Mouse (Mus musculus) cortical plate, adult 2 months (tissue): ENCODE results near the gene Atp13a4. TPM values are rescaled to one million over a fixed set of nuclear protein-coding genes. Genes with fewer than 3 reads are reported as not detected.

Source experiments
- H3K27ac ChIP-seq: fragments of 200-500 bp; 2 replicates; pipeline ENCODE4 v1.5.1; 2012; ENCODE audit warnings: low read length, control low read depth, inconsistent platforms; ENCODE audit not compliant: insufficient read depth
- H3K4me1 ChIP-seq: fragments of 200-500 bp; 2 replicates; pipeline ENCODE4 v1.6.1; 2011; ENCODE audit warnings: low read length; ENCODE audit not compliant: control insufficient read depth, insufficient read depth
- H3K4me3 ChIP-seq: fragments of 200-500 bp; 2 replicates; pipeline ENCODE4 v1.5.1; 2011; ENCODE audit warnings: mild to moderate bottlenecking, low read length, control low read depth; ENCODE audit not compliant: insufficient read depth
- CTCF ChIP-seq: fragments of 200-500 bp; IDR thresholded peaks from 2 replicates; pipeline ENCODE4 v1.5.1; 2011; ENCODE audit warnings: mild to moderate bottlenecking, control low read depth, low read length; ENCODE audit not compliant: insufficient read depth; ENCODE audit errors: extremely low read depth
- POLR2A ChIP-seq: fragments of 200-500 bp; IDR thresholded peaks from 2 replicates; pipeline ENCODE4 v1.6.1; 2011; ENCODE audit warnings: mild to moderate bottlenecking, low read length, control low read depth; ENCODE audit not compliant: insufficient read depth; ENCODE audit errors: extremely low read depth
- polyA plus RNA-seq: library from polyadenylated mRNA; depleted of rRNA; stranded (reverse); fragments of >200 nt; gene quantifications from 2 replicates; pipeline ENCODE4 v1.2.3, GENCODE M21; 2012; rRNA removed

Gene Atp13a4
- polyA plus RNA-seq, 1 experiment, result 15.6 TPM

DNA sequence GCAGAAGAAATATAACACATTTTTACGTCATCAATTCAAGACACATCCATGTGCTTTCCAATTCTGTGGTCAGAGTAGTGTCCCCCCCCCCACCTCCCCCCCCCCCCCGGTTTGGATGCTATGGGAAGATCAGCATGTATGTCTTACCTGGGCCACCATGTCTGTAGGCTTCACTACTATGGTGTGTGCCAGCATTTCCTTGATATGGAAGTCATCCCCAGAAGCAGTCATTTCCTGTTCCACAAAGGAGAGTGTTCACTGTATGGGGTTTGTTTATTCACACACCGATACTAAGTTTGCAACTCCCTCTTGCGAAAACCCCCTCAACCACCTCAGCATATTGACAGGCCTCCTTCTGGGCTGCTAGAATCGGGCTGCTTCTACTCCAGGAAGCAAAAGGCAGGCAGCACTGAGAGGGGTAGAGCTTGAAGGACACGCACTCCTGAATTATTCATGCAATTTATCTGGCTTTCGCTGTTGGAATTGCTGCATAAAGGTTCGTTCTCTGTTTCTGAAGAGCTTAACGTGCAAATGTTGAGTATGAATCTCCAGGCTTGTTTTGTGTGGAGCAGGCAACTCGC, 103.2 kb downstream of the Atp13a4 start:
- Histone ChIP-seq H3K4me3 (no peak overlapping the region), H3K27ac (no peak overlapping the region), H3K4me1 (peaks cover 2% of the 10 kb centered on the region; the same call in 1 of the 2 replicates)
- TF ChIP-seq POLR2A, result no peak
- TF ChIP-seq CTCF, result no peak

DNA sequence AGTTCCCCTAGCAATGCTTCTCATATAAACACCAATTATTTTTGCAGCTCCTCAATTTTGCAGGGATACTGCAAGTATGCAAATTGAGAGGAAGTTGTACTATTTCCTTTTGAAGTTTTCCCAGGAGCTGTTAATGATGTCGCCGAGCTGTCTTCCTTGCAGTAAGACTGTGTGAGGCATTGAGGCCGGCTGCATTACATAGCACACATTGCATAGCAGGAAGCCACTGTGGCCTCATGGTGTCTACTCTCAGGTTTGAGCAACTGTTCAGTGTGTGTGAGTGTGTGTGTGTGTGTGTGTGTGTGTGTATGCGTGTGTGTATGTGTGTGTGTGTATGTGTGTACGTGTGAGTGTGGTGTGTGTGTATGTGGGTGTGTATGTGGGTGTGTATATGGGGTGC, 106.6 kb downstream of the Atp13a4 start:
- no peak overlapping the region for H3K4me3 ChIP-seq
- H3K27ac ChIP-seq, result no peak overlapping the region
- H3K4me1 ChIP-seq, result peaks cover 2% of the 10 kb centered on the region; the same call in 1 of the 2 replicates
- TF ChIP-seq CTCF (no peak), POLR2A (no peak)

DNA sequence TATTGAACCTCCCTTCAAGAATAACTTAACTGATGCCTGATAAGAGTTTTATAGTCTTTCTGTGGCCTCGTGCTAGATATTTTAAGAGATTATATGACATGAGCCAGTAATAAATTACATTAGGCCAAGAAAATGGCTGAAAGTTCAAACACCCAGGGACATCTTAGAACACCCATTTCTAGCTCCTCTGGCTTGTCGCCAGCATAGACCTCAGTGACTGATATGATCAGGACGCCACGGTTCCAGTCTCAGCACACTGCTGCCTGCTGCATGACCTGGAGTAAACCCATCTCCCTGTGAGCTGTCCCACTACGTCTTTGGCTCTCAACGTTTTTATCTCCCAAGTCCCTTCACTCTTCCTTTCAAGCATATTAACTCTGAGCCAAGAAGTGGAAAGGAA, 108.9 kb downstream of the Atp13a4 start:
- Histone ChIP-seq H3K4me3 (no peak overlapping the region), H3K4me1 (no peaks in the 10 kb centered on the region), H3K27ac (no peak overlapping the region)
- no peak for TF ChIP-seq CTCF

DNA sequence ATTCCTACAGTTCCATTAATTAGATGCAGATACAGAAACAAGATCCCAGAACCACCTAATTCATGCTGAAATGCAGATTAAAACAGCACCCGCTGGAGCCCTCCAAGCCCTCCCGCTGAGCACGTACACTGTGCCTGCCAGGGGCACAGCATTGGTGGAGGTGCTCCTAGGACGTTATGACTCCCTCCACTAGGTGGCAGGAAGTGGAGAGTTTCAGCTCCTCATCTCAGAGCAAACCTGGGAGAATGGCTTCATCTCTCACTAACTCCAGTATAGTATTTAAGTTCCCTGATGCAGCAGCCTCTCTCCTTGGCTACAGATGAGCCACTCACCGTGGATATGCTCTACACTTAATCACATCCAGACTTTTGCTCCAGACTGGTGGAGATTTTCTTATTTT, 110.0 kb downstream of the Atp13a4 start:
- H3K27ac ChIP-seq, result no peak overlapping the region
- no peaks in the 10 kb centered on the region for H3K4me1 ChIP-seq
- TF ChIP-seq POLR2A, result no peak
- peak; percentile 76 for TF ChIP-seq CTCF
- no peak overlapping the region for H3K4me3 ChIP-seq

DNA sequence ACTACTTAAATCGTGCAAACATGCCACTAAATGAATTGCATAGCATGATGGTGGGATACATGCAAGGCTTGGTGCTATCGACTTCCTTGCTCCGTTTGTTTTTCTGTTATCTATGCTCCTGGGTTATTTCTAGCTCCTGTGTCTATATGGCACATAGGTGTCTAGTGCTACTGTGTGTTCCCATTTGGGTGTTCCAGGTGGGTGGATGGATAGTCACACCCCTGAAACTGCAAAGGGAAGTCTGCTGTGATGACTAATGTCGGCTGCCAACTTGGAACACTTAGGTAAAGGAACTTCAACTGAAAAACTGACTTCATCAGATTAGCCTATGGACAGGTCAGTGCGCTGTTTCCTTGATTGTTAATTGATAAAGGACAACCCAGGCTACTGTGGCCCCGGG, 129.8 kb downstream of the Atp13a4 start:
- Histone ChIP-seq H3K4me3 (no peak overlapping the region), H3K27ac (no peak overlapping the region), H3K4me1 (no peaks in the 10 kb centered on the region; the same call in 1 of the 2 replicates)
- no peak for TF ChIP-seq POLR2A
- TF ChIP-seq CTCF, result no peak

DNA sequence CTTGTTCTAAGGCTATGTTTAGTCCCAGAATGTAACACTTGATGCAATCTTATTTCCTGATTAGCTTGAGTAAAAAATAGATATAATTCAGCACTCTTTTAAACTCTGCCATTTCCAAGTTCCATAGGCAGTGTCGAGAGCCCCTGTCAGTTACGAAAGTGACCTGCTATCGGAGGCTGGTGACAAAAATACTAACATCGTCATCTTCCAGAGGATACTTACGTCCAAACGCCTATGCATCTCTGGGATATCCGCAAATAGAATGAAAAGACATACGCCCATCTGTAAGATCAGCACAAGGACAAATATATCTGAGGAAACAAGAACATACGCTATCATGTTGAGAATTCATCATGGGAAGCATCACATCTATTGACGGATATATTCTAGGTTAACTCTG, 137.3 kb downstream of the Atp13a4 start:
- H3K4me3 ChIP-seq, result no peak overlapping the region
- TF ChIP-seq CTCF (no peak), POLR2A (no peak)
- H3K4me1 ChIP-seq, result no peaks in the 10 kb centered on the region
- no peak overlapping the region for H3K27ac ChIP-seq

DNA sequence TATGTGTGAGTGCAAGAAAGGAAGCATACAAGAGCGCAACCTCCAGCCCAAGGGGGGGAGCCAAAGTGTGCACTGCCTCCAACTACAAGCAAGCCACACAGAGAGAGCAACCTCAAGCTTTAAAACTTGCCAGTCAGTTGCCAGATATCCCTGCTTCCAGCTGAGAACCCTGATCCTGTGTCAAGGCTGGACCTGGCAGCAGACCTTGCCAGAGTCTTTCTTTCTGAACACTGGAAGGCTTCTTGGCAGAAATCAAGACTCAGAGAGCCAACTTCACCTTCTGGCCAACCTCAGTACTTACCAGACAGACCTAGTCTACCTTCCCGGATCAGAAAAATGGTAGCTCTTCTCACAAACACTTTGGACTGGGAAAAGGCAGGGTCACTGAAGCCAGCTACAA, 145.6 kb downstream of the Atp13a4 start:
- TF ChIP-seq POLR2A (no peak), CTCF (no peak)
- no peak overlapping the region for H3K4me3 ChIP-seq
- no peak overlapping the region for H3K27ac ChIP-seq
- no peaks in the 10 kb centered on the region for H3K4me1 ChIP-seq

DNA sequence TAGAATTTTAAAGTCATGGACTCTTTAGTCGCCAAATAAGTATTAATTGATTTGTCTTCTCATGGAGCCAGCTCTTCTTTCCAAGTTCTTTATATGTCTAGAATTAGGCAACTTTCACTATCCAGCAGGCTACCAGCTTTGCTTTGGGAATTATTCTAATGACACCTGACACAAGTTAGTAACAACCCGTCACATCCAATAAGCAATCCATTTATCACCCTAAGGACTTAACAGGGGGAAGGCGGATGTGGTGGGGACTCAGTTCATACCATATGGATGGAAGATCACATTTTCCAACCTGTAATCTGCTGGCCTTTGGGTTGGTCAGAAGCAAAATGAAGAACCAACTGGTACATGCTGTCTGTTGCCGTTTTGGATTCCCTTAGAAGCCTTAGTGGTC, 159.9 kb downstream of the Atp13a4 start:
- TF ChIP-seq POLR2A (no peak), CTCF (no peak)
- Histone ChIP-seq H3K4me3 (no peak overlapping the region), H3K27ac (no peak overlapping the region), H3K4me1 (no peaks in the 10 kb centered on the region)

DNA sequence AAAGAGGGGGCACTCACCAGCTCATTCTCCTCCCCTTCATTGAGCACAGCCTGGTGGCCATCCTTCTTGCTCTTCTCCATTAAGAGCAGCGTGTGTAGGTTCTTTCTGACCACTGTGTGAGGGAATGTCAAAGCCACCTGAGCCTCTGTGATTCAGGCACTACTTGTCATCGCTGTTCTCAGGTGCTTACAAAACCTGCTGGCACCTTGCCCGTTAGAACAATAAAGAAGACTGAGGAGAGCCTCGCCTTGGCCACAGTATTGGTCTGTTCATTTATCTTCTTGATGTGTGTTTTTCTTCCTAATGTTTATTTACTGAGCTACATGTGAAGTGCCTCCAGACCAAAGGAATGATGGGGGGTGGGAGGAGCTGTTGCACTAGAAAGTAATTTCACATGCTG, 166.2 kb downstream of the Atp13a4 start, which contains the start of gene Atp13a5:
Atp13a5 (minus strand) TSS at position 275 of the 400 bp plus-strand sequence.
- Histone ChIP-seq H3K27ac (no peak within 1 kb of the TSS), H3K4me1 (no peaks in the 10 kb centered on the region; the same call in 1 of the 2 replicates), H3K4me3 (no peak within 1 kb of the TSS)
- TF ChIP-seq POLR2A (no peak), CTCF (no peak)

DNA sequence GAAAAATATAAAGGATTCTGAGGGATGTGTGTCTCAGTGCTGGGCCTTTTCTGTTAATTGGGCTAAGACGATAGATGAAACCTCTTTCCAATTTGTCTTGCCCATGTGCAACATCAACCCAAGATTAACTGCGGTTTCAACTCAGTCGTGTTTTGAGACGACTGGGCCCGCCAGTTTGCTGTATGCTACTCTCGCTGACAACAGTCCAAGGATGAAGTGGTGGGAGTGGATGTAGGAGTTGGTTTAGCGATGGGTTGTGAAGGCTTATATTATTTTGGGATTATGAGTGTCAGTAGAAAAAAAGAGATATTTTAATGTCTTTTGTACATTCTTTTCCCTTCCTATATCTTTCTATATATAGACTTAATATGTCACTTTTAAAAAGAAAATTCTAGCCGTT, 170.0 kb downstream of the Atp13a4 start:
- Histone ChIP-seq H3K4me1 (no peaks in the 10 kb centered on the region; the same call in 1 of the 2 replicates), H3K4me3 (no peak overlapping the region), H3K27ac (no peak overlapping the region)
- TF ChIP-seq POLR2A, result no peak
- TF ChIP-seq CTCF, result no peak

Other genes starting within 250 kb of the Atp13a4 start
- 9.9 and 10.0 TPM in 2 replicates for gene Atp13a5, start 166.1 kb downstream of the Atp13a4 start, polyA plus RNA-seq
- 52.2 and 52.6 TPM in 2 replicates for gene Opa1, start 34.5 kb upstream of the Atp13a4 start, polyA plus RNA-seq